ENCODE assay signal across 11 mouse cellular contexts in genomic region chr2:59301671-59302070, GRCm38 (mm10).
DNase-seq lines count a peak whose midpoint lies in the region; ATAC-seq and TF ChIP-seq lines count a peak whose summit lies in the region.
"Had no signal": no experiment of that assay in that cellular context is flagged by ENCODE, and none has a peak within 500 bp of the region (broad histone marks: within the 10 kb centered on the region; RNA-seq: fewer than 3 reads in every experiment).

No protein-coding gene starts in this region.

- no peak overlapping the region for H3K27ac ChIP-seq in kidney, embryonic 14.5 days (ENCODE audit: low read depth, low read length)
- H3K27ac ChIP-seq in forebrain, embryonic 11.5 days (ENCODE audit: low read depth, low read length) = peak overlapping the region; percentile 31; the same call in 1 of the 2 replicates
- H3K27ac ChIP-seq in limb, embryonic 14.5 days (replicated peaks; ENCODE audit: low read depth, low read length) = no peak overlapping the region

- no peak for TF ChIP-seq POLR2A in limb, embryonic 14.5 days (IDR thresholded peaks at IDR 0.05; ENCODE audit: borderline replicate concordance, extremely low read depth, insufficient read depth, insufficient read length)
- TF ChIP-seq POLR2A in lung, adult 2 months (IDR thresholded peaks at IDR 0.05; ENCODE audit: borderline replicate concordance, extremely low read depth, low read depth, low read length) = no peak

- H3K4me1 ChIP-seq in kidney, embryonic 14.5 days (ENCODE audit: control insufficient read depth, insufficient read depth, low read length) = no peaks in the 10 kb centered on the region
- peaks cover 3% of the 10 kb centered on the region; the same call in 1 of the 2 replicates for H3K4me1 ChIP-seq in forebrain, embryonic 11.5 days (replicated peaks; ENCODE audit: control insufficient read depth, insufficient read depth, low read length)
- no peaks in the 10 kb centered on the region for H3K4me1 ChIP-seq in limb, embryonic 14.5 days (ENCODE audit: control insufficient read depth, insufficient read depth, low read length)
- no peaks in the 10 kb centered on the region for H3K4me1 ChIP-seq in lung, adult 2 months (ENCODE audit: control insufficient read depth, insufficient read depth, low read length)

- 29% methylated on average over 12 of the region's 12 CpGs for WGBS in kidney, embryonic 14.5 days
- 37% methylated on average over 12 of the region's 12 CpGs for WGBS in forebrain, embryonic 11.5 days
- WGBS in limb, embryonic 14.5 days = 58% methylated on average over 12 of the region's 12 CpGs
- 66% methylated on average over 12 of the region's 12 CpGs for WGBS in lung, adult 2 months

- no peak overlapping the region for H3K9ac ChIP-seq in kidney, embryonic 14.5 days (ENCODE audit: low read depth, low read length)
- no peak overlapping the region for H3K9ac ChIP-seq in forebrain, embryonic 11.5 days (ENCODE audit: low read length)
- H3K9ac ChIP-seq in limb, embryonic 14.5 days (ENCODE audit: low read depth, low read length, severe bottlenecking) = no peak overlapping the region

- no peaks in the 10 kb centered on the region for H3K9me3 ChIP-seq in kidney, embryonic 14.5 days (ENCODE audit: control insufficient read depth, low read length)
- H3K9me3 ChIP-seq in forebrain, embryonic 11.5 days (ENCODE audit: control insufficient read depth, low read length) = no peaks in the 10 kb centered on the region
- no peaks in the 10 kb centered on the region for H3K9me3 ChIP-seq in limb, embryonic 14.5 days (ENCODE audit: control insufficient read depth, low read length)
- H3K9me3 ChIP-seq: megakaryocyte, embryonic 14.5 days had no signal

- H3K4me3 ChIP-seq in kidney, embryonic 14.5 days (ENCODE audit: low read length) = no peak overlapping the region
- H3K4me3 ChIP-seq in forebrain, embryonic 11.5 days (ENCODE audit: low read depth, low read length) = no peak overlapping the region
- H3K4me3 ChIP-seq in limb, embryonic 14.5 days (replicated peaks; ENCODE audit: low read length) = no peak overlapping the region
- no peak overlapping the region for H3K4me3 ChIP-seq in lung, adult 2 months (replicated peaks; ENCODE audit: extremely low read depth, low read depth, low read length)
- H3K4me3 ChIP-seq: megakaryocyte, embryonic 14.5 days had no signal

- peak; percentile 84; the same call in 1 of the 2 replicates for ATAC-seq in kidney, embryonic 14.5 days (ENCODE audit: low FRiP score, low TSS enrichment)
- ATAC-seq in forebrain, embryonic 11.5 days (replicated peaks; ENCODE audit: low FRiP score) = peak; percentile 72
- peak; percentile 55 for ATAC-seq in limb, embryonic 14.5 days (ENCODE audit: low FRiP score, low read depth)
- no peak for ATAC-seq in monocyte, adult 5-6 weeks (replicated peaks; ENCODE audit: insufficient number of reproducible peaks, low FRiP score, low TSS enrichment, poor library complexity, severe bottlenecking)

- H3K36me3 ChIP-seq in kidney, embryonic 14.5 days (ENCODE audit: control insufficient read depth, insufficient read depth, low read length) = peaks cover 16% of the 10 kb centered on the region
- H3K36me3 ChIP-seq in forebrain, embryonic 11.5 days (ENCODE audit: control insufficient read depth, insufficient read depth, low read length) = no peaks in the 10 kb centered on the region; the same call in 1 of the 2 replicates
- peaks cover 16% of the 10 kb centered on the region for H3K36me3 ChIP-seq in limb, embryonic 14.5 days (ENCODE audit: control insufficient read depth, insufficient read depth, low read length)

- DNase-seq in kidney, adult 9 months = no peak
- peak; percentile 38 for DNase-seq in Muller cell, postnatal 12 days (ENCODE audit: inconsistent ontology term)
- peak; percentile 63 for DNase-seq in forebrain, embryonic 11.5 days (ENCODE audit: low spot score)
- DNase-seq in limb, embryonic 14.5 days (ENCODE audit: low spot score) = peak; percentile 27
- no peak for DNase-seq in lung, adult 2 months
- no peak for DNase-seq in spleen, adult 18-20 months
- DNase-seq: right cerebral cortex, postnatal 4 days; thymus, postnatal 14 days had no signal

- TF ChIP-seq CTCF in lung, adult 2 months (IDR thresholded peaks at IDR 0.05; ENCODE audit: insufficient read depth, low read length) = no peak

- H3K4me2 ChIP-seq in kidney, embryonic 14.5 days (replicated peaks; ENCODE audit: low read depth, low read length) = no peak overlapping the region
- no peak overlapping the region for H3K4me2 ChIP-seq in forebrain, embryonic 11.5 days (ENCODE audit: low read depth, low read length, severe bottlenecking)
- H3K4me2 ChIP-seq in limb, embryonic 14.5 days (replicated peaks; ENCODE audit: low read depth, low read length, severe bottlenecking) = no peak overlapping the region

- no peaks in the 10 kb centered on the region for H3K27me3 ChIP-seq in kidney, embryonic 14.5 days (ENCODE audit: control insufficient read depth, insufficient read depth, low read length)
- H3K27me3 ChIP-seq in forebrain, embryonic 11.5 days (ENCODE audit: control insufficient read depth, insufficient read depth, low read length) = no peaks in the 10 kb centered on the region
- no peaks in the 10 kb centered on the region for H3K27me3 ChIP-seq in limb, embryonic 14.5 days (ENCODE audit: control insufficient read depth, insufficient read depth, low read length)
- H3K27me3 ChIP-seq: megakaryocyte, embryonic 14.5 days had no signal

Comparison
In these comparisons a context has a peak if more than half of its experiments do, and no peak if none do; other contexts are left out.
1. DNase-seq: peak in Muller cell, postnatal 12 days (single experiment), forebrain, embryonic 11.5 days (single experiment) and limb, embryonic 14.5 days (single experiment); none in kidney, adult 9 months (single experiment), lung, adult 2 months (single experiment) and spleen, adult 18-20 months (0 of 2).